Mouse (Mus musculus): Measurements from ENCODE around the gene Nupl1.

Nupl1 gene

GRCm38 (mm10) chr14:60170845-60171610 lies 80.2 kb downstream of the Nupl1 start:
- no peak for DNase-seq (ENCODE audit: low read depth in 1 of 2, low spot score in 2 of 2)

GRCm38 (mm10) chr14:60163367-60163766 lies 87.9 kb downstream of the Nupl1 start:
- no peak for DNase-seq (ENCODE audit: low read depth in 1 of 2, low spot score in 2 of 2)

GRCm38 (mm10) chr14:60152373-60152772 lies 98.9 kb downstream of the Nupl1 start:
- no peak for DNase-seq (ENCODE audit: low read depth in 1 of 2, low spot score in 2 of 2)

- DNase-seq (ENCODE audit: low read depth in 1 of 2, low spot score in 2 of 2), result no peak
Observed at GRCm38 (mm10) chr14:60148893-60149292, 102.3 kb downstream of the Nupl1 start.

GRCm38 (mm10) chr14:60143234-60143633 lies 108.0 kb downstream of the Nupl1 start:
- no peak for DNase-seq (ENCODE audit: low read depth in 1 of 2, low spot score in 2 of 2)

- no peak for DNase-seq (ENCODE audit: low read depth in 1 of 2, low spot score in 2 of 2)
Observed at GRCm38 (mm10) chr14:60138339-60138738, 112.9 kb downstream of the Nupl1 start.

GRCm38 (mm10) chr14:60137812-60138211 lies 113.4 kb downstream of the Nupl1 start:
- no peak for DNase-seq (ENCODE audit: low read depth in 1 of 2, low spot score in 2 of 2)

GRCm38 (mm10) chr14:60135801-60136200 lies 115.4 kb downstream of the Nupl1 start:
- no peak for DNase-seq (ENCODE audit: low read depth in 1 of 2, low spot score in 2 of 2)

GRCm38 (mm10) chr14:60134720-60135119 lies 116.5 kb downstream of the Nupl1 start:
- no peak for DNase-seq (ENCODE audit: low read depth in 1 of 2, low spot score in 2 of 2)

All from monocyte, adult 2 months (primary cell).